Mouse (Mus musculus) megakaryocyte-erythroid progenitor cell, adult 5-6 weeks (primary cell): Measurements from ENCODE around the gene Tk1. TPM values are rescaled to one million over a fixed set of nuclear protein-coding genes. Genes with fewer than 3 reads are reported as not detected.

Source experiments
- ATAC-seq: replicated peaks from 2 replicates; pipeline ENCODE4 v1.8.0; 2016; ENCODE audit warnings: mild to moderate bottlenecking, inconsistent platforms; ENCODE audit not compliant: severe bottlenecking, poor library complexity, low FRiP score, low TSS enrichment
- total RNA-seq, 2 experiments: library from RNA; stranded (forward) in 1 of 2; stranded (reverse) in 1 of 2; fragments of 200-1000, 215-1000 nt in 1 of 2; fragments of >200 nt in 1 of 2; fragmentation: Nextera tagmentation in 1 of 2; gene quantifications; 2 replicates each; pipeline ENCODE4 v1.2.3; 2014 to 2017

Tk1 gene
- total RNA-seq, 2 experiments from 2014 or later = 52.5 to 266 TPM

DNA sequence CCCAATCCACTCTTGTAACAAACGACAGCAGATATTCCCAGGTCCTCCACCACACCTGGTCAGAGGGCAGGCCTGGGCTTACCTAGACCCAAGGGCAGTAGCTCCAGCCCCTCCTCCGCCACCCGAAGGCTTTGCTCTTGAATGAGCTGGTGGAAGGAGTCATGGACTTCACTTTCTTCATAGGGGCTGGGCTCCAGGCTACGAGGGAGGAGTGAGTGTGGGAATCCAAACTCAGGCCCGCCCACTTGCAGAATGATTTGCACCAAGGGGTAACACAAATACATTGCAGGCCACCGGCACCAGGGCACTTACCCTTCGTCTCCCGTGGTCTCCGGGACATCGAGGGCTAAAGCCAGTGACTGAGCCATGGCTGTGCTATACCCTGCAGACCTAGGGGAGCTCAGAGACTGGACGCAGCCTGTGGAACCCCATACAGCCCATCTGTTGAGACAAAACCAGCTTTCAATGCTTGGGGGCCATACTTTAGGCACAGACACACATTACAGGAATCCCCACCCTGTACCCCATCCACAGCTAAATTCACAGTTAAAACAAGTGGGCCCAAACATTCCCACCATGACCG lies 47.0 kb downstream of the Tk1 start:
- ATAC-seq = no peak

DNA sequence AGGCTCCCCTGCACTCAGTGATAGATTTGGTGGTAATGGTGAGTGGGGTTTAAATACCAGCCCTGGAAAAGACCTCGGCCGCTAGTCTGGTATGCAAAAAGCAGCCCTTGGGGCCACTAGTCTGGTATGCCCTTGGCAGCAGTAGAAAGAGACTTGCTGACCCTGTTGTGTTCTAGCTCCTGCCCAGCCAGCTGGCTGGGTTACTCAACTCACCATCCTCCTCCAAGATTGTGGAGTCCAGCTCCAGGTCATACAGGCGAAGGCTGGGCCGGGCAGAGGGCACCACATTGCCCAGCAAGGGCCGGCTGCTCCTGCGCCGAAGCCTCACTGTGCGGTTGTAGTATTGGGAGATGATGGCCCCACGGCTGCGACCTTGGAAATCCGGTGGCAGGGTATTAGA lies 47.9 kb downstream of the Tk1 start:
- ATAC-seq = no peak

DNA sequence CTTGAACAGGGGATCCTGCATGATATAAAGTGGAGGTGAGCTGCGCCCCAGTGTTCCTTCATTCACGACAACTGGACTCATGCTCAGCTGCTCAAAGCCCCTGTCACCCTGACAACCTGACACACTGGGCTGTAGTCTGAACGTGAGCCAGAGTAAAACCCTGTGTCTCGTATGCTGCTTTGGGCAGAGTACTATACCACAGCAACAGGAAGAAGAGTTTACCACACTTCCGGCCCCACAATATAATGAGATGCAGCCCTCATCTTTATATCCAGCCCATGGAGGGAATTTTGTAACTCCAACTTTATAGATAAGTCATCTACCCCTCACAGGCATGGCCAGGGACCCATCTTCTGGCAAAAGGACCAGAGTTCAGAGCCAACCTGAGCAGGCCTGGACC lies 48.8 kb downstream of the Tk1 start:
- no peak for ATAC-seq

DNA sequence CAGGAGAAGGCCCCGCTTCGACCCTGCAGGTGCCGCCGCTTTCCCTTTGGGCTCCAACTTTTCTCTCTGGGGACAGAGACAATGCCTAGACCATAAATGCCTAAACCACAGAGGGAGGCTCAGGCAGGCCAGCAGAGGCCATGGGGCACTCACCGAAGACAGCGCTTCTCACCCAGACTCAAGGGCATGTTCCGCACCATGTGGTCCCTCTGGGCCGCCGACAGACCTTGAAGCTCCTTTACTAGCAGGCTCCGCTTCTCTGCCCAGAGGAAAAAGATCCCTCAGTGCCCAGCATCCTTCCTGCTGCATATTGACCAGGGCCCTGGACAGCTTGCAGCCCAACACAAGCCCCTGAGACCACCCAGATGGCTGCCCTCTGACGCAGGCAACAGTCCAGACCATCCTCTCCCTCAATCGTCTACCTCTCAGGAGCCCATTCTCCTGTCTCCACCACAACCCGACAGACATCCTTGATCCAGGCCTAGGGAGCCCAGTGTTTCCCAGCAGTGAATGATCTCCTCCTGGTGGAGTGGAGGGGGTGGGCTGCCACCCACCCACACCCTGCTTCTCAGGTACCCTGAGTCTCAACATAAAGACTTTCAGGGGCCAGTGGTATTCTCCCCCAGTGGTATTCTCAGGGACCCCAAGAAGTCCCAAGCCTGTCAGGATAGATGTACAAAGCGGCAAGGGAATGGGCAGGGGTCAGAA lies 49.7 kb downstream of the Tk1 start:
- ATAC-seq = no peak

DNA sequence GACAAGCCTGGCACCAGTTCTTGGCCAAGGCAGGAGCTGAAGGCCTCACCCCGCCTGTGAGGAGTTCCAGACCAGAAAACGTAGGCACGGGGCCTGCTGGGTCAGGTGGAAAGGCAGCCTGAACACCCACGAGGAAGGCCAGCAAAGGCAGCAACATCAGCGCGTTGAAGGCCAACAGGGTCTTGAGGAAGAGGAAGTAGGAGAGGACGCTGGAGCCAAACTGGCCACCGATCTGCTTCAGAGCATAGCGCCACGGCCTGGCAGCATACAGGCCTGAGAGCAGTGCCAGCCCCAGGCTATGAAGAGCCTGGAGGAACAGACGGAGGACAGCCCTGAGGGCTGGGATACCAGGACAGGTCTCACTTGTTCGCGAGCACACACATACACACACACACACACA lies 50.4 kb downstream of the Tk1 start:
- ATAC-seq = no peak

DNA sequence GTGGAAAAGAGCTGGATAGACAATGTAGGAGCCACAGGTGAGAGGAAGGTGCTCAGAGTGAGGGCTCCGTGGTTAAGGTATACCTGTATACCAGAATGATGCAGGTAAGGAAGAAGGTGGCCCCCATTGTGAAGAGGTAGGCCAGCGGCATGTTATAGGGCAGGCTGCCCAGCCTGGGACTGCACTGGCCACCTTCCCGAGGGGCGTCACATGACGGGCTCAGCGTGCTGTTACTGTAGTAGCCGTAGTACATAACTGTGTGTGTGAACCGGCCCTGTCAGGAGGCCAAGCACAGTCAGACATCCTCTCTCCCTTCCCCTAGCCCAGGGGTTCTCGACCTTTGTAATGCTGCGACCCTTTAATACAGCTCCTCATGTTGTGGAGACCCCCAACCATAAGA lies 51.0 kb downstream of the Tk1 start:
- no peak for ATAC-seq

DNA sequence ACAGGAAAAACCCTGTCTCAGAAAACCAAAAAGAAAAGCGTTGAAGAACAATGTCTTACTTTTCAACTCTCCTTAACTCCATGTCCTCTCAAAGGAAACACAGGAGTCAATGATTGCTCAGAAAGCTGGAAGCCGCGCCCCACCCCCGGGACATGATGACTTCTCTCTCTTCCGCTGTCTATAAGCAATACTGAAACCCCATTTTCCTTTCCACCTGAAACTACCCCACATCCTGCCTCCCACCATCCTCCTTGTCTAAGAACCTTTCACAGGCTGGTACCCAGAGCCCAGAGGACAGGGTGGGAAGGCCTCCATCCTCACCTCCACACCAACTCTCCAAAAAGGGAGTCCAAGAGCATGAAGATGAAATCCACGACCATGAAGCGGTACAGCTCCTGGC lies 53.5 kb downstream of the Tk1 start:
- ATAC-seq = no peak

DNA sequence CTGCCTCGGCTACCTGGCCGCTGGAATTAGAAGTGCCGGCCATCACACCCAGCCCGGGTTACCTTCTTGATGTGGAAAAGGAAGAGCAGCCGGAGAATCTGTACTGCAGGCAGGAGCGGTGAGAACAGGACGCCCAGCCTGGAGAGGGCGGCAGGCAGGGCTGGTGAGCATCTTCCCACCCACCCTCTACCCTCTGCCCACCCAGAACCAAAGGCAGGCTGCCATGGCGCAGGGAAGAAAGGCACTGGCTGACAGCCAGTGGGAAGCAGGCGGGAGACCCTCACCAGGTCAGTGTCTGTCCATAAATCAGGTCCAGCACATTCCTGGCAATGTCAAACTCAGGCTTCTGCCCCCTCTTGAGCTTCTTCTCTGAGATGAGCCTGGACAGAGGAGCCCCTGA lies 55.5 kb downstream of the Tk1 start:
- no peak for ATAC-seq

DNA sequence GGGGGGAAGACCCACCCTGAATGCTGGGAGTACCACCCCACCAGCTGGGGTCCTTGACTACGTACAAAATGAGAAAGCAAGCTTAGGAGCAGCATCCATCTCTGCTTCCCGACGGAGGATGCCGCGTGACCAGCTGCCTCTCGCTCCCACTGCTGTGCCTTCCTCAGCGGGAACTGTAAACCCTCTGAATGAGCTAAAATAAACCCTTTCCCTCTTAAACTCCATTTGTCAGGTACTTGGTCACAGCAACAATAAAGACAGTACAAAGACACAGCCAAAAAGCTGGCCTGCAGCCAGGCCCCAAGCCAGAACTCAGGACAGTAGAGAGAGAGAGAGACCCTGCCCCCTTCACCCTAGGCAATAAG lies 56.2 kb downstream of the Tk1 start:
- ATAC-seq = no peak

DNA sequence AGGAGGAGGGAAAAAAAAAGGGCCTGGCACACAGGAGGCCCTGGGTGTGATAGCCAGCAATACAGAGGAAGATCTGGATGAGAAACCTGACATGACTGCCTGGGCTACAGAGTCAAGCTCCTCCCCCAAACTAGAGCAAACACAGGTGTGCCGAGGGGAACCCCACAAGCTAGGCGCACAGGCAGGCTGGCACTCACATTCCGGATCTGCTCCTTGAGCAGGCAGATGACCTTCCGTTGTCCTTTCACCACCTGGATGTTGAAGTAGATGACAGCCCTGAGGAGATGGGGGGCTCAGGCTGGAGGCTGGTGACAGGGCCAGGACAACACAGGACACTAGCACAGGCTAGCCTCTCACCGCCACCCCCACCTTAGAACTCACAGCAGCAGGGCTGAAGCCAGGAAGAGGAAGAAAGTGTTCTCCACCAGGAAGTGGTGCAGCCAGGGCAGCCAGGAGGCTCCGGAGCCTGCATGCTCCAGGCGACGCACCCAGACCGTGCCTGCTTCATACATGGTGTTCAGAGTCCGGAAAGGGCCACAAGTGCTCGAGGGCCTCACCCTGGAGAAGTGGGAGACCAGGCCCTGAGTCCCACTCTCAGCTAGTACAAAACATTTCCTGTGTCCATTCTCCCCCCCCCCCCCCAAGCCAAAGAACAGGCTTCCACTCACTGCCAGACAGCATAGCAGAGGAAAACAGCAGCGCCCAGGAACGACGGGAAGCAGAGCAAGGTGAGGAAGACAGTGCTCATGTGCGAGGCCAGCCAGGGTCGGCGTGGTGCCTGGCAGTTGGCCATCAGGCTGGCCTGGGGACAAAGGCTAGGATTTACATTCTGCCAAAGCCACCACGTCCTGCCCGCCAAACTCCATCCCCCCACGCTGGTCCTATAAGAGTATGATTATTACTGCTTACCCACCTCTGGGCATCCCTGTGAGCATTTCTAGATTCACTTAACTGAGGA lies 56.9 kb downstream of the Tk1 start:
- ATAC-seq = no peak

DNA sequence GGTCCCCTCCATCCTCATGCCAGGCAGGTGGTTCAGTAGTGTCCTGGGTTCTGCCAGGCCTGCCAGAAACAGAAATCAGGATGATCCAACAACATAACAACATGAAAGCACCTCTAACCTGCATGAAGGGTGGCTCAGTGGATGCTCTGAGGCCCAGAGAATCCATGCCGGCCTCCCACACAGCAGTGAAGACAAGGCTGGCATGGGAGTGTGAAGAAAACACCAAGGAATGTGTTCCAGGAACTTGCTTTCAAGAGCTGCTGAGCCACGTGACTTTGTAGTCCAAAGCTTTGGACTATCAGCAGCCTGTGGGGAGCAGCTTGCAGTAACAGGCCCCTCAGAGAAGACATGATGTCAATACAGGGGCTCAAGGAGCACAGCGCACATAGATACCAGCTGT lies 59.6 kb downstream of the Tk1 start:
- ATAC-seq = no peak

Other genes starting within 250 kb of the Tk1 start
- 27.1 and 32.2 TPM in 2 replicates for gene Tnrc6c, start 171.8 kb downstream of the Tk1 start, total RNA-seq (2014; fragmentation: Nextera tagmentation)
- 15.8 and 18.0 TPM in 2 replicates for gene Tnrc6c, start 171.8 kb downstream of the Tk1 start, total RNA-seq (2017)
- 16.2 and 38.2 TPM in 2 replicates for gene Tmc8, start 44.0 kb downstream of the Tk1 start, total RNA-seq (2014; fragmentation: Nextera tagmentation)
- gene Tmc8, start 44.0 kb downstream of the Tk1 start, total RNA-seq (2017) = 7.3 and 11.3 TPM in 2 replicates
- gene Tmc6, start 43.9 kb downstream of the Tk1 start, total RNA-seq (2014; fragmentation: Nextera tagmentation) = 101 and 172 TPM in 2 replicates
- 13.6 and 39.7 TPM in 2 replicates for gene Tmc6, start 43.9 kb downstream of the Tk1 start, total RNA-seq (2017)
- gene 6030468B19Rik, start 28.4 kb downstream of the Tk1 start, total RNA-seq (2014; fragmentation: Nextera tagmentation) = 5.8 and 6.8 TPM in 2 replicates
- 1.8 and 4.2 TPM in 2 replicates for gene 6030468B19Rik, start 28.4 kb downstream of the Tk1 start, total RNA-seq (2017)
- gene Gm20708, start 16.4 kb downstream of the Tk1 start, total RNA-seq (2014; fragmentation: Nextera tagmentation) = 0.45 and 7.0 TPM in 2 replicates
- gene Gm20708, start 16.4 kb downstream of the Tk1 start, total RNA-seq (2017) = 3.5 TPM in 1 of 2 replicates, not detected in the other
- 166 and 173 TPM in 2 replicates for gene Syngr2, start 16.4 kb downstream of the Tk1 start, total RNA-seq (2014; fragmentation: Nextera tagmentation)
- 83.2 and 116 TPM in 2 replicates for gene Syngr2, start 16.4 kb downstream of the Tk1 start, total RNA-seq (2017)
- gene Afmid, start 168 bp downstream of the Tk1 start, total RNA-seq (2014; fragmentation: Nextera tagmentation) = 7.2 and 9.4 TPM in 2 replicates
- 0.70 and 1.0 TPM in 2 replicates for gene Afmid, start 168 bp downstream of the Tk1 start, total RNA-seq (2017)
- 164 and 220 TPM in 2 replicates for gene Birc5, start 23.2 kb upstream of the Tk1 start, total RNA-seq (2014; fragmentation: Nextera tagmentation)
- gene Birc5, start 23.2 kb upstream of the Tk1 start, total RNA-seq (2017) = 144 and 182 TPM in 2 replicates
- gene Tmem235, start 34.7 kb upstream of the Tk1 start, total RNA-seq (2014; fragmentation: Nextera tagmentation) = not detected in 2 replicates
- gene Tmem235, start 34.7 kb upstream of the Tk1 start, total RNA-seq (2017) = not detected in 2 replicates
- gene Tha1, start 47.4 kb upstream of the Tk1 start, total RNA-seq (2014; fragmentation: Nextera tagmentation) = 1.8 and 4.9 TPM in 2 replicates
- 2.8 and 3.8 TPM in 2 replicates for gene Tha1, start 47.4 kb upstream of the Tk1 start, total RNA-seq (2017)
- gene Socs3, start 144.0 kb upstream of the Tk1 start, total RNA-seq (2014; fragmentation: Nextera tagmentation) = not detected in 2 replicates
- gene Socs3, start 144.0 kb upstream of the Tk1 start, total RNA-seq (2017) = 2.0 and 3.5 TPM in 2 replicates
- 20.5 and 27.5 TPM in 2 replicates for gene Pgs1, start 160.2 kb upstream of the Tk1 start, total RNA-seq (2014; fragmentation: Nextera tagmentation)
- gene Pgs1, start 160.2 kb upstream of the Tk1 start, total RNA-seq (2017) = 5.6 and 6.4 TPM in 2 replicates